Mouse (Mus musculus) layer of hippocampus, adult 2 months (tissue): ENCODE data around the gene Colq. TPM values are rescaled to one million over a fixed set of nuclear protein-coding genes. Genes with fewer than 3 reads are reported as not detected.
"Not testable (repeated sequence)": the region's sequence is repeated elsewhere in the genome, so short reads cannot be mapped to it uniquely, and the experiment has no call there.

Source experiments
- DNase-seq, 2 experiments: peaks; one replicate each; pipeline ENCODE4 v3.0.0; 2022; ENCODE audit warnings: low spot score in 2 of 2
- H3K27ac ChIP-seq: fragments of 200-600 bp; 2 replicates; pipeline ENCODE4 v1.8.1; 2022
- H3K4me3 ChIP-seq: fragments of 200-600 bp; 2 replicates; pipeline ENCODE4 v1.8.1; 2022; ENCODE audit warnings: mild to moderate bottlenecking
- CTCF ChIP-seq: fragments of 200-600 bp; conservative IDR thresholded peaks from 2 replicates; pipeline ENCODE4 v1.8.1; 2022; ENCODE audit warnings: antibody characterized with exemption, mild to moderate bottlenecking, moderate library complexity
- long read RNA-seq, 2 experiments: library from polyadenylated mRNA; stranded (forward); transcript quantifications; one replicate each; pipeline ENCODE4 v2.0.0; 2021; ENCODE audit warnings: borderline mapping rate in 2 of 2
- total RNA-seq, 2 experiments: library from RNA; stranded (reverse); gene quantifications; 2 replicates each; pipeline ENCODE4 v1.2.3; 2021

Colq gene
- under 1 TPM in 1 of 2 experiments, not detected in 1; 0.41 TPM for total RNA-seq
- long read RNA-seq, experiment 1 = 0 reads
- long read RNA-seq, experiment 2 = 0 reads

DNA sequence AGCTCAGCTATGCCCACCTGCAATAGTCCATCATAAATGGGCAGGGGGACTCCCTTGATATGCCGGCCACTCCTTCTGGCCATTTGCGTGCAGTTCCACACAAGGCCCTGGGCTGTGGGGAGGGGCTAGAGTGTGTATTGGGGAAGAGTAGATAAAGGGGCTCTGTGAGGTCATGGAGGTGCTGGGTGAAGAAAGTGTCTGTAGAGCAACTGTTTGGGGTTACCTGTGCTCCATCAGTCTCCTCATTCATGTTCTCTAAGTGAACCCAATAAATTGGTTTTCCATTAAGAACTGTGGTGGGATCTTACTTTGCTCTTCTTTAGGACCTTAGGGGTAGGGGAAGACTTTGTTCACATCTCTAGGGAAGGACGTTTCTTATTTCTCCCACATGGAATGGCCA lies at the start of gene Colq:
Colq (minus strand) TSS at position 101 of the 400 bp plus-strand sequence.
- TF ChIP-seq CTCF = no peak
- Histone ChIP-seq H3K27ac (no peak within 1 kb of the TSS), H3K4me3 (no peak within 1 kb of the TSS)
- no peak for DNase-seq

- Histone ChIP-seq H3K27ac (peak within 1 kb of the TSS; percentile 87), H3K4me3 (peak within 1 kb of the TSS; percentile 71)
- no peak for DNase-seq
- TF ChIP-seq CTCF = no peak
These were observed 49.3 kb upstream of the Colq start, which contains the start of gene Gm49387 for GRCm38 (mm10) chr14:31640346-31640889. Gm49387 (minus strand) TSS chr14:31640878.

- no peak for DNase-seq
- Histone ChIP-seq H3K4me3 (no peak overlapping the region), H3K27ac (no peak overlapping the region)
- no peak for TF ChIP-seq CTCF
These were observed 39.5 kb upstream of the Colq start for GRCm38 (mm10) chr14:31630677-31631076.

DNA sequence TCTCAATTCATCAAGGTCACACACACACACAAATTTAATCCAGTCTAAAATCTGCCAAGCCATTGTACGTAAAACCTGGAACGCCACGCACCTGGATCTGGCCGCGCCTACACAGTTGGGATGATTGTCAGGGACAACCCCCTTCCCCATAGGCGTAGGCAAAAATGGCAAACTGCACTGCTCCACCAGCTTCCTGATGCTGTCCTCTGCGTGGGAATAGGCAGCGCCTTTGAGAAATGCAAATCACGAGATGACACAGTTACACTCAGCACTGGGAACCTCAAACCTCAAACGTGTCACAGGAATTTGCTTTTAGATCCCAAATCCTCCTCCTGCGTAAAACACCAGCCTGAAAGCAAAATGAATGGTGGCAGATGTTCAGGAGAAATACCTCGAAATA lies 31.6 kb upstream of the Colq start:
- no peak overlapping the region for H3K27ac ChIP-seq
- no peak overlapping the region for H3K4me3 ChIP-seq
- TF ChIP-seq CTCF = no peak
- no peak for DNase-seq

DNA sequence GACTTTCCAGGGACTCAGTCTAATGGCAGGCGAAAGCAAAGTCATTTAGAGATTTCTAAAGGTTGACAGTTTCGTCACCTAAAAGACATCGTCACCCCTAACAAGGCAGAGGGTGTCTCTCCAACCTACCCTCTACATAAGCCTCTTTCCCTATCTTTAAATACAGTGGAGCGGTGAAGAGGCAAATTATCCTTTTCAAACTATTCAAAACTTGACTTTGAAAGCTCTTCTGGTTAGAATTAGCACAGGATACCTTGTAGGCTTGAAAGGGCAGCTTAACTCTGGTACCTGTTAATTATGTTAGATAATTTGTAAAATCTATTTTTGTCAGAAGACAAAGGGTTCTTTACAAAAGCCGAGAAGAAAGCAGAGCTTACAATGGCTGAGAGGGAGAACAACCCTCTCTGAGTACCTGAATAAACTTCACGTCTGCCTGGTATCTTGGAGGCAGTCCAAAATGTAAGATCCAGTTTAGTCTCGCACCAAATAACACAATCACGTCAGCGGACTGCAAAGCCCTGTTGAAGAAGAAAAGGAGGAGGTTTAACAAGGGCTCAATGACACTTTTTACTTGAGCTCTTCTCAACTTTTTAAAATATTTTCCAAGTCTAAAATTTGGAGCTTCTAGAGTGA lies 29.6 kb upstream of the Colq start:
- TF ChIP-seq CTCF = no peak
- Histone ChIP-seq H3K27ac (no peak overlapping the region), H3K4me3 (no peak overlapping the region)
- no peak for DNase-seq

GRCm38 (mm10) chr14:31617997-31618396 lies 26.9 kb upstream of the Colq start:
- no peak for DNase-seq
- H3K27ac ChIP-seq = no peak overlapping the region
- H3K4me3 ChIP-seq = no peak overlapping the region
- TF ChIP-seq CTCF = no peak

GRCm38 (mm10) chr14:31617204-31617603 lies 26.1 kb upstream of the Colq start:
- no peak for TF ChIP-seq CTCF
- Histone ChIP-seq H3K4me3 (no peak overlapping the region), H3K27ac (no peak overlapping the region)
- DNase-seq = peak in 1 of 2 experiments; percentile 15

DNA sequence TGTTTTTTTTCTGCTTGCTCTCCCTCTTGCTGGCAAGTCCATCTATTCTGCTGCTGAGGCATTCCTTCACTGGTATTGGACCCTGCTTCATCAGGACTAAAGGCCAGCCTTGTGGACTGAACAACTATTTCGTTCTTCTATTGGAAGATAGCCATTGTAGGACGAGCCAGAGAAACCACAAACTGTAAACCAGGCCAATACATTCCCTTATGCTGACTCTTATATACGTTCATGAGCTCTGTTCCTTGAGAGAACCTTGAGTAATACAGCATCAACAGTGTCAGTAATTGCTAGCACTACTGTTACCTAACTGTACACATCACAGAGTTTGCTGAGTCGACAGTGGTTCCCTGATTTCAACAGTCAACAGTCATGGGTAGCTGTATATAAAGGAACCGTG lies 22.5 kb upstream of the Colq start:
- Histone ChIP-seq H3K27ac (no peak overlapping the region), H3K4me3 (no peak overlapping the region)
- no peak for DNase-seq
- no peak for TF ChIP-seq CTCF

DNA sequence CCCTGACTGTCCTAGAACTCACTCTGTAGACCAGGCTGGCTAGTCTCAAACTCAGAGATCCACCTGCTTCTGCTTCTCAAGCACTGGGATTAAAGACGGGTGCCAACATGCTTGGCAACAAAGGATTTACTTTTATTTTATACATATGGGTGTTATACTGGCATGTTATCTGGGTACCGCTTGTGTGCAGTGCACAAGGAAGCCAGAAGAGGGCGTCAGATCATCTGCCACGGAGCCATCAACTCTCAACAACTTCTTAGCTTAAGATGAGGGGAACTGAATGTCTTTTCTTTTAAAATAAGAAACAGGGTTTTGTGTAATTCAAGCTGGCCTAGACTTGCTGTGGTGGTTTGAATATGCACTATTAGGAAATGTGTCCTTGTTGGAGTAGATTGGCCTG lies 20.8 kb upstream of the Colq start:
- DNase-seq = no peak
- TF ChIP-seq CTCF = peak; percentile 34
- Histone ChIP-seq H3K27ac (no peak overlapping the region), H3K4me3 (no peak overlapping the region)

GRCm38 (mm10) chr14:31605514-31605913 lies 14.4 kb upstream of the Colq start:
- H3K27ac ChIP-seq = no peak overlapping the region
- peak; percentile 28; the same call in 1 of the 2 replicates for TF ChIP-seq CTCF
- H3K4me3 ChIP-seq = no peak overlapping the region
- no peak for DNase-seq

DNA sequence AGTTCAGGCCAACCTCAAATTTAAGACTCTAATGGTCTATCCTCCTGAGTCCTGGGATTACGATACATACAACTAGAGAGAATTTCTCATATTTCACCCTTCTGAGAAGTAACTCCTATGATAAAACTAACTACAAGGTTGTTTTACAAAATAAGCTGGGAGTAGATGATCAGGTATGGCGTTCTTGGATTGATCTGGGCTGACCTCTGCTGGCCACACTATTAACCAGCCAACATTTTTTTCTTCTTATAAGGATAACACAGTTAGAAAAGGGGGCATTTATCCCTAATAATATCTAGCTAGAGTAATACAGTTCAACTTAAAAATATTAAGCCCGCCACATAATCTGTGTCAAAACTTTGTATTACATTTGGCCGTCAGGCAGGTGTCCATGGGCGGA lies 13.8 kb upstream of the Colq start:
- peak; percentile 68 for TF ChIP-seq CTCF
- no peak for DNase-seq
- H3K4me3 ChIP-seq = no peak overlapping the region
- H3K27ac ChIP-seq = no peak overlapping the region

- H3K27ac ChIP-seq, DNase-seq, H3K4me3 ChIP-seq: not testable (repeated sequence)
These were observed 11.5 kb upstream of the Colq start for GRCm38 (mm10) chr14:31602616-31602979.

GRCm38 (mm10) chr14:31601908-31602615 lies 10.9 kb upstream of the Colq start:
- TF ChIP-seq CTCF = no peak
- no peak overlapping the region for H3K4me3 ChIP-seq
- no peak overlapping the region for H3K27ac ChIP-seq
- no peak for DNase-seq

GRCm38 (mm10) chr14:31597446-31597845 lies 6.3 kb upstream of the Colq start:
- no peak for TF ChIP-seq CTCF
- Histone ChIP-seq H3K4me3 (no peak overlapping the region), H3K27ac (no peak overlapping the region)
- no peak for DNase-seq
